Mouse (Mus musculus): ENCODE data around the gene Ezh1.

- TF ChIP-seq CTCF (IDR thresholded peaks at IDR 0.05; ENCODE audit: control insufficient read depth, insufficient read depth, insufficient read length) (no peak), MAX (IDR thresholded peaks at IDR 0.05) (no peak), USF1 (IDR thresholded peaks at IDR 0.05; ENCODE audit: low read depth) (no peak), MYOG (IDR thresholded peaks at IDR 0.05; ENCODE audit: control insufficient read depth, extremely low read depth, insufficient read length) (no peak)
Measured at GRCm38 (mm10) chr11:101194643-101195042, 31.6 kb downstream of the Ezh1 start.

All from C2C12 (cell line).